Mouse (Mus musculus): ENCODE data around the gene Mpnd. TPM values are rescaled to one million over a fixed set of nuclear protein-coding genes. Genes with fewer than 3 reads are reported as not detected.
A peak's percentile ranks its signal among the peaks of the same experiment; 100 is the strongest.

Mpnd gene
- polyA plus RNA-seq, 1 experiment from 2014 or later, result 195 TPM

- WGBS, result 82% methylated on average over 4 of the region's 4 CpGs
- Histone ChIP-seq H3K9ac (replicated peaks) (no peak overlapping the region), H3K27me3 (no peaks in the 10 kb centered on the region), H3K4me2 (replicated peaks) (no peak overlapping the region), H3K27ac (replicated peaks) (peak overlapping the region; percentile 44; the same call in 1 of the 2 replicates), H3K4me3 (no peak overlapping the region), H3K36me3 (peaks cover 31% of the 10 kb centered on the region), H3K4me1 (peaks cover 10% of the 10 kb centered on the region; the same call in 1 of the 2 replicates), H3K9me3 (no peaks in the 10 kb centered on the region)
- no peak for ATAC-seq (ENCODE audit: low FRiP score, low read depth)
Observed at GRCm38 (mm10) chr17:56022989-56023290, 17.4 kb downstream of the Mpnd start.

GRCm38 (mm10) chr17:56023386-56023785 lies 17.9 kb downstream of the Mpnd start:
- H3K36me3 ChIP-seq, result peaks cover 27% of the 10 kb centered on the region
- no peak overlapping the region for H3K4me2 ChIP-seq (replicated peaks)
- no peaks in the 10 kb centered on the region for H3K9me3 ChIP-seq
- no peaks in the 10 kb centered on the region for H3K27me3 ChIP-seq
- H3K4me3 ChIP-seq, result no peak overlapping the region
- H3K27ac ChIP-seq (replicated peaks), result no peak overlapping the region
- peaks cover 10% of the 10 kb centered on the region; the same call in 1 of the 2 replicates for H3K4me1 ChIP-seq
- no peak overlapping the region for H3K9ac ChIP-seq (replicated peaks)
- WGBS, result 88% methylated on average over 5 of the region's 5 CpGs
- ATAC-seq (ENCODE audit: low FRiP score, low read depth), result no peak

GRCm38 (mm10) chr17:56024476-56024875 lies 19.0 kb downstream of the Mpnd start:
- 84% methylated on average over 2 of the region's 2 CpGs for WGBS
- H3K27ac ChIP-seq (replicated peaks), result no peak overlapping the region
- no peak overlapping the region for H3K9ac ChIP-seq (replicated peaks)
- no peaks in the 10 kb centered on the region for H3K27me3 ChIP-seq
- no peak overlapping the region for H3K4me2 ChIP-seq (replicated peaks)
- peaks cover 10% of the 10 kb centered on the region; the same call in 1 of the 2 replicates for H3K4me1 ChIP-seq
- H3K4me3 ChIP-seq, result no peak overlapping the region
- H3K9me3 ChIP-seq, result no peaks in the 10 kb centered on the region
- no peak for ATAC-seq (ENCODE audit: low FRiP score, low read depth)
- peaks cover 26% of the 10 kb centered on the region for H3K36me3 ChIP-seq

GRCm38 (mm10) chr17:56024931-56025330 lies 19.4 kb downstream of the Mpnd start:
- WGBS, result 80% methylated on average over 5 of the region's 5 CpGs
- H3K9ac ChIP-seq (replicated peaks), result no peak overlapping the region
- no peak overlapping the region for H3K4me2 ChIP-seq (replicated peaks)
- ATAC-seq (ENCODE audit: low FRiP score, low read depth), result no peak
- H3K4me3 ChIP-seq, result no peak overlapping the region
- H3K27ac ChIP-seq (replicated peaks), result no peak overlapping the region
- peaks cover 25% of the 10 kb centered on the region for H3K36me3 ChIP-seq
- H3K4me1 ChIP-seq, result peaks cover 10% of the 10 kb centered on the region; the same call in 1 of the 2 replicates
- no peaks in the 10 kb centered on the region for H3K27me3 ChIP-seq
- H3K9me3 ChIP-seq, result no peaks in the 10 kb centered on the region

GRCm38 (mm10) chr17:56026303-56026702 lies 20.8 kb downstream of the Mpnd start:
- Histone ChIP-seq H3K27me3 (no peaks in the 10 kb centered on the region), H3K4me2 (replicated peaks) (no peak overlapping the region), H3K36me3 (peaks cover 23% of the 10 kb centered on the region), H3K4me1 (peaks cover 10% of the 10 kb centered on the region; the same call in 1 of the 2 replicates), H3K9ac (replicated peaks) (no peak overlapping the region), H3K27ac (replicated peaks) (no peak overlapping the region), H3K9me3 (no peaks in the 10 kb centered on the region), H3K4me3 (no peak overlapping the region)
- WGBS, result 84% methylated on average over 1 of the region's 1 CpGs
- ATAC-seq (ENCODE audit: low FRiP score, low read depth), result no peak

- H3K27me3 ChIP-seq, result no peaks in the 10 kb centered on the region
- no peak overlapping the region for H3K27ac ChIP-seq (replicated peaks)
- peaks cover 10% of the 10 kb centered on the region; the same call in 1 of the 2 replicates for H3K4me1 ChIP-seq
- WGBS, result 85% methylated on average over 1 of the region's 1 CpGs
- H3K9me3 ChIP-seq, result no peaks in the 10 kb centered on the region
- ATAC-seq (ENCODE audit: low FRiP score, low read depth), result no peak
- no peak overlapping the region for H3K4me3 ChIP-seq
- H3K4me2 ChIP-seq (replicated peaks), result no peak overlapping the region
- 0 out of 2 replicates have a peak overlapping the region, but pooled peaks have one; percentile 7 for H3K9ac ChIP-seq (replicated peaks)
- H3K36me3 ChIP-seq, result peaks cover 23% of the 10 kb centered on the region
Observed at GRCm38 (mm10) chr17:56026881-56027280, 21.4 kb downstream of the Mpnd start.

- no peak overlapping the region for H3K4me3 ChIP-seq
- H3K9me3 ChIP-seq, result no peaks in the 10 kb centered on the region
- no peak overlapping the region for H3K27ac ChIP-seq (replicated peaks)
- ATAC-seq (ENCODE audit: low FRiP score, low read depth), result no peak
- H3K27me3 ChIP-seq, result no peaks in the 10 kb centered on the region
- peak overlapping the region; percentile 7; the same call in 1 of the 2 replicates for H3K9ac ChIP-seq (replicated peaks)
- WGBS, result 93% methylated on average over 5 of the region's 5 CpGs
- peaks cover 6% of the 10 kb centered on the region; the same call in 1 of the 2 replicates for H3K4me1 ChIP-seq
- peaks cover 26% of the 10 kb centered on the region for H3K36me3 ChIP-seq
- no peak overlapping the region for H3K4me2 ChIP-seq (replicated peaks)
Observed at GRCm38 (mm10) chr17:56027801-56028441, 22.4 kb downstream of the Mpnd start.

- H3K4me1 ChIP-seq, result peaks cover 17% of the 10 kb centered on the region
- 93% methylated on average over 9 of the region's 9 CpGs for WGBS
- H3K27me3 ChIP-seq, result no peaks in the 10 kb centered on the region
- ATAC-seq (ENCODE audit: low FRiP score, low read depth), result no peak
- H3K27ac ChIP-seq (replicated peaks), result no peak overlapping the region
- H3K4me2 ChIP-seq (replicated peaks), result no peak overlapping the region
- no peaks in the 10 kb centered on the region for H3K9me3 ChIP-seq
- H3K9ac ChIP-seq (replicated peaks), result 0 out of 2 replicates have a peak overlapping the region, but pooled peaks have one; percentile 15
- peaks cover 43% of the 10 kb centered on the region for H3K36me3 ChIP-seq
- no peak overlapping the region for H3K4me3 ChIP-seq
Observed at GRCm38 (mm10) chr17:56030238-56030870, 24.8 kb downstream of the Mpnd start.

GRCm38 (mm10) chr17:56030919-56031318 lies 25.4 kb downstream of the Mpnd start:
- no peak overlapping the region for H3K27ac ChIP-seq (replicated peaks)
- H3K4me2 ChIP-seq (replicated peaks), result no peak overlapping the region
- H3K36me3 ChIP-seq, result peaks cover 43% of the 10 kb centered on the region
- H3K4me1 ChIP-seq, result peaks cover 21% of the 10 kb centered on the region
- 81% methylated on average over 5 of the region's 5 CpGs for WGBS
- no peaks in the 10 kb centered on the region for H3K9me3 ChIP-seq
- H3K9ac ChIP-seq (replicated peaks), result 0 out of 2 replicates have a peak overlapping the region, but pooled peaks have one; percentile 15
- no peaks in the 10 kb centered on the region for H3K27me3 ChIP-seq
- ATAC-seq (ENCODE audit: low FRiP score, low read depth), result no peak
- no peak overlapping the region for H3K4me3 ChIP-seq

GRCm38 (mm10) chr17:56031431-56031830 lies 25.9 kb downstream of the Mpnd start:
- WGBS, result 95% methylated on average over 7 of the region's 7 CpGs
- no peak overlapping the region for H3K4me2 ChIP-seq (replicated peaks)
- H3K36me3 ChIP-seq, result peaks cover 43% of the 10 kb centered on the region

GRCm38 (mm10) chr17:56032127-56032733 lies 26.7 kb downstream of the Mpnd start:
- H3K36me3 ChIP-seq, result peaks cover 40% of the 10 kb centered on the region
- no peak overlapping the region for H3K4me3 ChIP-seq
- no peak for ATAC-seq (ENCODE audit: low FRiP score, low read depth)
- 75% methylated on average over 6 of the region's 6 CpGs for WGBS
- H3K9ac ChIP-seq (replicated peaks), result no peak overlapping the region
- no peaks in the 10 kb centered on the region for H3K27me3 ChIP-seq
- no peaks in the 10 kb centered on the region for H3K9me3 ChIP-seq
- H3K27ac ChIP-seq (replicated peaks), result no peak overlapping the region
- H3K4me1 ChIP-seq, result peaks cover 25% of the 10 kb centered on the region
- H3K4me2 ChIP-seq (replicated peaks), result no peak overlapping the region

More at GRCm38 (mm10) chr17:56031431-56031830, 25.9 kb downstream of the Mpnd start:
- H3K4me3 ChIP-seq, result no peak overlapping the region
- H3K9me3 ChIP-seq, result no peaks in the 10 kb centered on the region
- no peaks in the 10 kb centered on the region for H3K27me3 ChIP-seq
- H3K27ac ChIP-seq (replicated peaks), result no peak overlapping the region
- peaks cover 21% of the 10 kb centered on the region for H3K4me1 ChIP-seq
- H3K9ac ChIP-seq (replicated peaks), result 0 out of 2 replicates have a peak overlapping the region, but pooled peaks have one; percentile 15
- no peak for ATAC-seq (ENCODE audit: low FRiP score, low read depth)

- H3K27ac ChIP-seq (replicated peaks), result no peak overlapping the region
- H3K4me1 ChIP-seq, result peaks cover 26% of the 10 kb centered on the region
- 0 out of 2 replicates have a peak overlapping the region, but pooled peaks have one; percentile 1 for H3K9ac ChIP-seq (replicated peaks)
- no peaks in the 10 kb centered on the region for H3K27me3 ChIP-seq
- H3K4me3 ChIP-seq, result no peak overlapping the region
- H3K4me2 ChIP-seq (replicated peaks), result no peak overlapping the region
- no peaks in the 10 kb centered on the region for H3K9me3 ChIP-seq
- ATAC-seq (ENCODE audit: low FRiP score, low read depth), result no peak
- WGBS, result 81% methylated on average over 7 of the region's 7 CpGs
- peaks cover 40% of the 10 kb centered on the region for H3K36me3 ChIP-seq
Observed at GRCm38 (mm10) chr17:56032831-56033230, 27.3 kb downstream of the Mpnd start.
